Mouse (Mus musculus) neural tube, embryonic 14.5 days (tissue): ENCODE results near the gene Alyref. TPM values are rescaled to one million over a fixed set of nuclear protein-coding genes. Genes with fewer than 3 reads are reported as not detected.

Experiments used
- ATAC-seq: fragments of 200-750 bp; cut with Nextera tagmentation; 2 replicates; pipeline ENCODE4 v1.8.0; 2017; ENCODE audit warnings: low read depth, mild to moderate bottlenecking, moderate TSS enrichment, moderate library complexity
- H3K27ac ChIP-seq: fragments of 300-500 bp; sonication (generic); 2 replicates; pipeline ENCODE4 v1.5.1; 2014; ENCODE audit warnings: low read depth, mild to moderate bottlenecking, control low read depth, low read length, moderate library complexity, mixed read lengths
- H3K27me3 ChIP-seq: fragments of 300-500 bp; sonication (generic); 2 replicates; pipeline ENCODE4 v1.6.1; 2014; ENCODE audit warnings: low read length; ENCODE audit not compliant: control insufficient read depth, insufficient read depth
- H3K36me3 ChIP-seq: fragments of 300-500 bp; sonication (generic); 2 replicates; pipeline ENCODE4 v1.6.1; 2014; ENCODE audit warnings: low read length, mixed read lengths; ENCODE audit not compliant: control insufficient read depth, insufficient read depth
- H3K4me1 ChIP-seq: fragments of 300-500 bp; sonication (generic); 2 replicates; pipeline ENCODE4 v1.6.1; 2014; ENCODE audit warnings: low read length; ENCODE audit not compliant: control insufficient read depth, insufficient read depth
- H3K4me2 ChIP-seq: fragments of 300-500 bp; sonication (generic); 2 replicates; pipeline ENCODE4 v1.6.1; 2014; ENCODE audit warnings: mild to moderate bottlenecking, low read depth, low read length, control low read depth
- H3K4me3 ChIP-seq: fragments of 300-500 bp; sonication (generic); 2 replicates; pipeline ENCODE4 v1.5.1; 2014; ENCODE audit warnings: low read depth, low read length, control low read depth, mixed read lengths
- H3K9ac ChIP-seq: fragments of 300-500 bp; sonication (generic); replicated peaks from 2 replicates; pipeline ENCODE4 v1.6.1; 2014; ENCODE audit warnings: low read depth, mild to moderate bottlenecking, control low read depth, low read length, mixed read lengths
- H3K9me3 ChIP-seq: fragments of 300-500 bp; sonication (generic); 2 replicates; pipeline ENCODE4 v1.6.1; 2016; ENCODE audit warnings: low read length; ENCODE audit not compliant: control insufficient read depth
- WGBS: fragments of 180-500 bp; shearing (Covaris S2); extraction: QIAGEN DNeasy Blood & Tissue Kit; methylation state at CpG from one replicate; pipeline ENCODE4 v1.1.7; 2014; 5-methylcytosine and 5-hydroxymethylcytosine counted together
- polyA plus RNA-seq: library from polyadenylated mRNA; unstranded; fragments of >200 nt; fragmentation: Nextera tagmentation; extraction: Ambion mirVana; gene quantifications from 2 replicates; pipeline ENCODE4 v1.2.1, GENCODE M21; 2014

Gene Alyref
- polyA plus RNA-seq, 1 experiment from 2014 or later: 191 TPM

- H3K9ac ChIP-seq: peak overlapping the region; percentile 72
- WGBS: under 1% methylated on average over 23 of the region's 23 CpGs
- ATAC-seq: no peak
These were observed 24.4 kb downstream of the Alyref start for GRCm38 (mm10) chr11:120573585-120574277.

GRCm38 (mm10) chr11:120572752-120573584 is 25.2 kb downstream of the Alyref start, which contains the start of gene P4hb:
TSS of gene P4hb (minus strand) at chr11:120573253.
- peak; percentile 96 for ATAC-seq
- Histone ChIP-seq H3K4me2 (peak within 1 kb of the TSS; percentile 95), H3K9ac (peak within 1 kb of the TSS; percentile 72), H3K4me1 (peaks cover 16% of the 10 kb centered on the region), H3K9me3 (no peaks in the 10 kb centered on the region), H3K27ac (peak within 1 kb of the TSS; percentile 89), H3K27me3 (no peaks in the 10 kb centered on the region), H3K4me3 (peak within 1 kb of the TSS; percentile 68), H3K36me3 (peaks cover 27% of the 10 kb centered on the region)
- under 1% methylated on average over 92 of the region's 94 CpGs for WGBS

More at GRCm38 (mm10) chr11:120573585-120574277, 24.4 kb downstream of the Alyref start:
- Histone ChIP-seq H3K27ac (peak overlapping the region; percentile 89), H3K4me1 (peaks cover 16% of the 10 kb centered on the region), H3K9me3 (no peaks in the 10 kb centered on the region), H3K27me3 (no peaks in the 10 kb centered on the region), H3K4me3 (peak overlapping the region; percentile 68), H3K4me2 (peak overlapping the region; percentile 90), H3K36me3 (peaks cover 27% of the 10 kb centered on the region)

DNA sequence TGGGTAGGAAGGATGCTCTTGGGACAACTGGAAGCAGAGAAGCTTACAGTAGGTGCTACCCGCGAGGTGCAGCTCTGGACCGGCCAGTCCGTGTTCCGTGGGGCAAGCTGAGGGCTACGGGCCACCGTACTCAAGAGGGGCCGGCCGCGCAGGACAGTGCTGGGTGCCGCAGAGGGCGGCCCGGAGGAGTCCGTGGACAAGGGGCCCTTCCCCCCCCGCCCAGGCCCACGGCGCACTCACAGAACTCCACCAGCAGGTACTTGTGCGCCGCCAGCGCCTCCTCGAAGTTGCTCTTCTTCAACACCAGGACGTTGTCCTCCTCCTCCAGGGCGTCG is 25.8 kb downstream of the Alyref start:
- H3K4me3 ChIP-seq: peak overlapping the region; percentile 68
- peak overlapping the region; percentile 95 for H3K4me2 ChIP-seq
- WGBS: 0% methylated on average over 21 of the region's 24 CpGs
- peak; percentile 40; the same call in 1 of the 2 replicates for ATAC-seq
- peaks cover 27% of the 10 kb centered on the region for H3K36me3 ChIP-seq
- H3K9ac ChIP-seq: peak overlapping the region; percentile 72
- H3K4me1 ChIP-seq: peaks cover 16% of the 10 kb centered on the region
- H3K9me3 ChIP-seq: no peaks in the 10 kb centered on the region
- H3K27me3 ChIP-seq: no peaks in the 10 kb centered on the region
- peak overlapping the region; percentile 56 for H3K27ac ChIP-seq

- WGBS: 15% methylated on average over 11 of the region's 11 CpGs
These were observed 26.3 kb downstream of the Alyref start for GRCm38 (mm10) chr11:120571754-120572416.

GRCm38 (mm10) chr11:120571122-120571521 is 27.0 kb downstream of the Alyref start:
- Histone ChIP-seq H3K27me3 (no peaks in the 10 kb centered on the region), H3K9ac (no peak overlapping the region; the same call in 1 of the 2 replicates), H3K4me3 (no peak overlapping the region; the same call in 1 of the 2 replicates), H3K9me3 (no peaks in the 10 kb centered on the region), H3K4me2 (peak overlapping the region; percentile 95; the same call in 1 of the 2 replicates), H3K27ac (no peak overlapping the region), H3K4me1 (peaks cover 16% of the 10 kb centered on the region), H3K36me3 (peaks cover 37% of the 10 kb centered on the region)
- 89% methylated on average over 3 of the region's 3 CpGs for WGBS
- ATAC-seq: no peak

More at GRCm38 (mm10) chr11:120571754-120572416, 26.3 kb downstream of the Alyref start:
- Histone ChIP-seq H3K4me1 (peaks cover 16% of the 10 kb centered on the region), H3K27me3 (no peaks in the 10 kb centered on the region), H3K9me3 (no peaks in the 10 kb centered on the region), H3K4me2 (peak overlapping the region; percentile 95), H3K4me3 (peak overlapping the region; percentile 68), H3K36me3 (peaks cover 30% of the 10 kb centered on the region), H3K27ac (peak overlapping the region; percentile 56), H3K9ac (peak overlapping the region; percentile 72)
- no peak for ATAC-seq

- ATAC-seq: no peak
These were observed 29.8 kb downstream of the Alyref start for GRCm38 (mm10) chr11:120568324-120568723.

GRCm38 (mm10) chr11:120565114-120565513 is 33.1 kb downstream of the Alyref start:
- H3K27ac ChIP-seq: no peak overlapping the region
- no peak for ATAC-seq
- H3K36me3 ChIP-seq: peaks cover 88% of the 10 kb centered on the region
- WGBS: 91% methylated on average over 9 of the region's 9 CpGs
- H3K9ac ChIP-seq: no peak overlapping the region
- H3K4me3 ChIP-seq: no peak overlapping the region
- H3K27me3 ChIP-seq: no peaks in the 10 kb centered on the region
- H3K4me2 ChIP-seq: no peak overlapping the region
- H3K4me1 ChIP-seq: no peaks in the 10 kb centered on the region
- H3K9me3 ChIP-seq: no peaks in the 10 kb centered on the region

More at GRCm38 (mm10) chr11:120568324-120568723, 29.8 kb downstream of the Alyref start:
- Histone ChIP-seq H3K4me1 (peaks cover 8% of the 10 kb centered on the region), H3K27ac (no peak overlapping the region), H3K36me3 (peaks cover 64% of the 10 kb centered on the region), H3K27me3 (no peaks in the 10 kb centered on the region), H3K4me2 (no peak overlapping the region), H3K4me3 (no peak overlapping the region), H3K9me3 (no peaks in the 10 kb centered on the region), H3K9ac (no peak overlapping the region)
- 92% methylated on average over 6 of the region's 6 CpGs for WGBS

DNA sequence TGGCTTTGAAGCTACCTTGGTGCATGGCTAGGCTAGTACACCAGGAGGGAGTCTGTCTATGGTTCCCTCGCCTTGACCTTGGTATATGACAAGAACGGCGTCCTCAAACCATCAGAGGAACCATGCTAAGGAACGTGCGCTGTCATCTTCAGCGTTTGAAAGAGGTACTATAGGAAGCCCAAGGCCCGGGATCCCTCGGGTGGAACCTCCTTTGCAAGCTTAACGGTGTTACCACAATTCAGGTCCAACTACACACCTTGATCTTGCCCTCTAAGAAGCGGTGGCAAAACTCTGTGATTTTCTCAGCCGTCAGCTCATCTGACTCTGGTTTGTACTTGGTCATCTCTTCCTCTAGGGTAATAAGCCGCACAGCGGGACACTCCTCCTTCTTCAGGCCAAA is 35.2 kb downstream of the Alyref start:
- WGBS: 96% methylated on average over 13 of the region's 13 CpGs
- no peak for ATAC-seq

More for the DNA sequence above, 35.2 kb downstream of the Alyref start:
- H3K36me3 ChIP-seq: peaks cover 78% of the 10 kb centered on the region
- no peak overlapping the region for H3K9ac ChIP-seq
- no peaks in the 10 kb centered on the region for H3K9me3 ChIP-seq
- H3K4me3 ChIP-seq: no peak overlapping the region
- no peaks in the 10 kb centered on the region for H3K27me3 ChIP-seq
- no peak overlapping the region for H3K4me2 ChIP-seq
- H3K27ac ChIP-seq: no peak overlapping the region
- H3K4me1 ChIP-seq: no peaks in the 10 kb centered on the region
